Mouse (Mus musculus) kidney, embryonic 16.5 days (tissue): ENCODE measurements around the gene Shq1. TPM values are rescaled to one million over a fixed set of nuclear protein-coding genes. Genes with fewer than 3 reads are reported as not detected.

Experiments used
- ATAC-seq: fragments of 200-750 bp; cut with Nextera tagmentation; 2 replicates; pipeline ENCODE4 v1.8.0; 2017; ENCODE audit warnings: moderate TSS enrichment; ENCODE audit not compliant: low FRiP score, low TSS enrichment
- H3K27ac ChIP-seq: fragments of 300-500 bp; sonication (generic); 2 replicates; pipeline ENCODE4 v1.5.1; 2014; ENCODE audit warnings: low read length
- H3K27me3 ChIP-seq: fragments of 300-500 bp; sonication (generic); 2 replicates; pipeline ENCODE4 v1.6.1; 2014; ENCODE audit warnings: low read length, control low read depth, mixed read lengths; ENCODE audit not compliant: insufficient read depth
- H3K36me3 ChIP-seq: fragments of 300-500 bp; sonication (generic); 2 replicates; pipeline ENCODE4 v1.6.1; 2014; ENCODE audit warnings: low read length, control low read depth, mixed read lengths; ENCODE audit not compliant: insufficient read depth
- H3K4me1 ChIP-seq: fragments of 300-500 bp; sonication (generic); 2 replicates; pipeline ENCODE4 v1.6.1; 2014; ENCODE audit warnings: low read length, control low read depth, mixed read lengths; ENCODE audit not compliant: insufficient read depth
- H3K4me2 ChIP-seq: fragments of 300-500 bp; sonication (generic); replicated peaks from 2 replicates; pipeline ENCODE4 v1.6.1; 2014; ENCODE audit warnings: low read depth, low read length
- H3K4me3 ChIP-seq: fragments of 300-500 bp; sonication (generic); 2 replicates; pipeline ENCODE4 v1.5.1; 2014; ENCODE audit warnings: mild to moderate bottlenecking, low read length
- H3K9ac ChIP-seq: fragments of 300-500 bp; sonication (generic); replicated peaks from 2 replicates; pipeline ENCODE4 v1.6.1; 2014; ENCODE audit warnings: low read length
- H3K9me3 ChIP-seq: fragments of 300-500 bp; sonication (generic); 2 replicates; pipeline ENCODE4 v1.6.1; 2016; ENCODE audit warnings: low read length, control low read depth
- WGBS: fragments of 180-500 bp; shearing (Covaris S2); extraction: QIAGEN DNeasy Blood & Tissue Kit; methylation state at CpG from one replicate; pipeline ENCODE4 v1.1.7; 2014; 5-methylcytosine and 5-hydroxymethylcytosine counted together
- polyA plus RNA-seq: library from polyadenylated mRNA; unstranded; fragments of >200 nt; fragmentation: Nextera tagmentation; extraction: Ambion mirVana; gene quantifications from 2 replicates; pipeline ENCODE4 v1.2.1, GENCODE M21; 2015

The Shq1 gene
- polyA plus RNA-seq, 1 experiment from 2014 or later, result 20.8 TPM

GRCm38 (mm10) chr6:100674974-100675373 is 4.0 kb upstream of the Shq1 start:
- no peak overlapping the region for H3K4me2 ChIP-seq
- H3K4me3 ChIP-seq, result no peak overlapping the region
- ATAC-seq, result no peak
- peaks cover 5% of the 10 kb centered on the region; the same call in 1 of the 2 replicates for H3K4me1 ChIP-seq
- H3K9ac ChIP-seq, result no peak overlapping the region
- WGBS, result 19% methylated on average over 6 of the region's 6 CpGs
- H3K36me3 ChIP-seq, result no peaks in the 10 kb centered on the region
- H3K27me3 ChIP-seq, result no peaks in the 10 kb centered on the region
- H3K27ac ChIP-seq, result no peak overlapping the region
- H3K9me3 ChIP-seq, result no peaks in the 10 kb centered on the region

DNA sequence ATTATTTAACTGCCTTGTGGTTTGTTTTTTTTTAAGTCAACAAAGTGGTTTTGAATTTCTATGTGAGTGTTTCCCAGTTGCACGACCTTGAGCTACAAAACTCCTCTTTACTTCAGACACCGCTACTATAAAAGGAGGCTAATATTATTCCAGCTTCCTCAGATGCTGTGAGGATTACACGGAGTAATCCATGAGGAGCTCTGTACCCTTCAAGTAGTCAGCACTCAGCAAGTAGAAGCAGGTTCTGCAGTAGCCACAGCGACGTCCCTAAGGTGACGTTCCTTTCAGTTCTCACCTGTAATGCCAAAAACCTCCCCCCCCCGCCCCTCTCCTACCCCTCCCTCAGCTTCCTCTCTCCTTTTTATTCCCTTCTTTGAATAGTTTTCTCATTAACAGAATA is 444 bp upstream of the Shq1 start:
- H3K27me3 ChIP-seq, result no peaks in the 10 kb centered on the region
- peak overlapping the region; percentile 91 for H3K4me3 ChIP-seq
- no peaks in the 10 kb centered on the region for H3K9me3 ChIP-seq
- H3K27ac ChIP-seq, result no peak overlapping the region
- no peak for ATAC-seq
- no peaks in the 10 kb centered on the region for H3K36me3 ChIP-seq
- no peak overlapping the region for H3K9ac ChIP-seq
- WGBS, result 4% methylated on average over 7 of the region's 7 CpGs
- H3K4me2 ChIP-seq, result peak overlapping the region; percentile 95
- peaks cover 5% of the 10 kb centered on the region; the same call in 1 of the 2 replicates for H3K4me1 ChIP-seq

DNA sequence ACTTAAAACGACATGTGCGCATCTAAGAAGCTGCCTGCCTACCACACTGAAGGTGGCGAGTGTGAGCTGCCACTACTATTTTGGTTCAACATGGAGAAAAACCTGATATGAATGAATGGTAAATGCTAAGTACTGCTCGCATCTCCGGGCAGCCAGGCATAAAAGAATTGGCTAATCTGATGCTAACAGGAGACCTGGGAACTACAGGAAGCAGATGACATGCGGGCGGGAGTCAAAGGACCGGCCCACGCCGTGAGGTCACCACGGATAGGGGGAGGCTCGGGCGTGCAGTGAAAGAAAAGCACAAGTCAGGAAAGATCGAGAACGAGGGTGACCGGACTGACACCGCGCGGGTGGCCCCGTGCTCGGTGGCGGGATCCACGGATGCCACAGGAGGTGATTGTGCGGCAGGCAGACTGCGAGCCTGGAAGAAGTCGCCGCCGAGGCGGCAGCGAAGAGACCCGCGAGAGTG is 551 bp downstream of the Shq1 start:
- H3K36me3 ChIP-seq, result no peaks in the 10 kb centered on the region
- H3K4me3 ChIP-seq, result peak overlapping the region; percentile 91
- no peaks in the 10 kb centered on the region for H3K9me3 ChIP-seq
- peak; percentile 75 for ATAC-seq
- peaks cover 5% of the 10 kb centered on the region; the same call in 1 of the 2 replicates for H3K4me1 ChIP-seq
- no peaks in the 10 kb centered on the region for H3K27me3 ChIP-seq
- under 1% methylated on average over 32 of the region's 32 CpGs for WGBS
- 0 out of 2 replicates have a peak overlapping the region, but pooled peaks have one; percentile 25 for H3K27ac ChIP-seq
- peak overlapping the region; percentile 95 for H3K4me2 ChIP-seq
- H3K9ac ChIP-seq, result peak overlapping the region; percentile 82

- Histone ChIP-seq H3K4me2 (no peak overlapping the region), H3K9ac (no peak overlapping the region), H3K36me3 (peaks cover 9% of the 10 kb centered on the region; the same call in 1 of the 2 replicates), H3K4me3 (no peak overlapping the region), H3K9me3 (no peaks in the 10 kb centered on the region), H3K27me3 (no peaks in the 10 kb centered on the region), H3K27ac (no peak overlapping the region), H3K4me1 (peaks cover 5% of the 10 kb centered on the region; the same call in 1 of the 2 replicates)
- no peak for ATAC-seq
- WGBS, result 76% methylated on average over 2 of the region's 2 CpGs
Observed at GRCm38 (mm10) chr6:100668858-100669257, 2.1 kb downstream of the Shq1 start.

- H3K4me2 ChIP-seq, result no peak overlapping the region
- H3K9me3 ChIP-seq, result no peaks in the 10 kb centered on the region
- ATAC-seq, result no peak
- WGBS, result 80% methylated on average over 8 of the region's 8 CpGs
- H3K36me3 ChIP-seq, result peaks cover 16% of the 10 kb centered on the region; the same call in 1 of the 2 replicates
- H3K9ac ChIP-seq, result no peak overlapping the region
- peaks cover 5% of the 10 kb centered on the region; the same call in 1 of the 2 replicates for H3K4me1 ChIP-seq
- H3K4me3 ChIP-seq, result no peak overlapping the region
- H3K27me3 ChIP-seq, result no peaks in the 10 kb centered on the region
- no peak overlapping the region for H3K27ac ChIP-seq
Observed at GRCm38 (mm10) chr6:100667644-100668043, 3.3 kb downstream of the Shq1 start.

- Histone ChIP-seq H3K9ac (no peak overlapping the region), H3K4me3 (no peak overlapping the region), H3K27ac (no peak overlapping the region), H3K36me3 (peaks cover 19% of the 10 kb centered on the region; the same call in 1 of the 2 replicates), H3K27me3 (no peaks in the 10 kb centered on the region), H3K4me2 (no peak overlapping the region), H3K9me3 (no peaks in the 10 kb centered on the region), H3K4me1 (no peaks in the 10 kb centered on the region)
- no peak for ATAC-seq
- 71% methylated on average over 6 of the region's 6 CpGs for WGBS
Observed at GRCm38 (mm10) chr6:100662224-100662623, 8.7 kb downstream of the Shq1 start.

- Histone ChIP-seq H3K9ac (no peak overlapping the region), H3K4me2 (no peak overlapping the region), H3K4me3 (no peak overlapping the region), H3K27ac (no peak overlapping the region), H3K4me1 (no peaks in the 10 kb centered on the region), H3K27me3 (no peaks in the 10 kb centered on the region), H3K36me3 (peaks cover 19% of the 10 kb centered on the region; the same call in 1 of the 2 replicates), H3K9me3 (no peaks in the 10 kb centered on the region)
- 83% methylated on average over 5 of the region's 5 CpGs for WGBS
- no peak for ATAC-seq
Observed at GRCm38 (mm10) chr6:100660395-100660794, 10.6 kb downstream of the Shq1 start.

- H3K9me3 ChIP-seq, result no peaks in the 10 kb centered on the region
- whole genome bisulfite sequencing, result 81% methylated on average over 3 of the region's 3 CpGs
- H3K27me3 ChIP-seq, result no peaks in the 10 kb centered on the region
- H3K36me3 ChIP-seq, result peaks cover 11% of the 10 kb centered on the region; the same call in 1 of the 2 replicates
- no peak overlapping the region for H3K4me2 ChIP-seq
- no peak overlapping the region for H3K9ac ChIP-seq
- H3K27ac ChIP-seq, result no peak overlapping the region
- ATAC-seq, result no peak
- H3K4me1 ChIP-seq, result no peaks in the 10 kb centered on the region
- H3K4me3 ChIP-seq, result no peak overlapping the region
Observed at GRCm38 (mm10) chr6:100652535-100652934, 18.4 kb downstream of the Shq1 start.

- Histone ChIP-seq H3K4me2 (no peak overlapping the region), H3K9me3 (no peaks in the 10 kb centered on the region), H3K9ac (no peak overlapping the region), H3K27ac (no peak overlapping the region), H3K27me3 (no peaks in the 10 kb centered on the region), H3K4me1 (0 out of 2 replicates have a peak, but pooled peaks cover 3% of the 10 kb centered on the region), H3K4me3 (no peak overlapping the region), H3K36me3 (0 out of 2 replicates have a peak, but pooled peaks cover 4% of the 10 kb centered on the region)
- WGBS, result 81% methylated on average over 5 of the region's 5 CpGs
- no peak for ATAC-seq
Observed at GRCm38 (mm10) chr6:100647196-100647595, 23.8 kb downstream of the Shq1 start.

DNA sequence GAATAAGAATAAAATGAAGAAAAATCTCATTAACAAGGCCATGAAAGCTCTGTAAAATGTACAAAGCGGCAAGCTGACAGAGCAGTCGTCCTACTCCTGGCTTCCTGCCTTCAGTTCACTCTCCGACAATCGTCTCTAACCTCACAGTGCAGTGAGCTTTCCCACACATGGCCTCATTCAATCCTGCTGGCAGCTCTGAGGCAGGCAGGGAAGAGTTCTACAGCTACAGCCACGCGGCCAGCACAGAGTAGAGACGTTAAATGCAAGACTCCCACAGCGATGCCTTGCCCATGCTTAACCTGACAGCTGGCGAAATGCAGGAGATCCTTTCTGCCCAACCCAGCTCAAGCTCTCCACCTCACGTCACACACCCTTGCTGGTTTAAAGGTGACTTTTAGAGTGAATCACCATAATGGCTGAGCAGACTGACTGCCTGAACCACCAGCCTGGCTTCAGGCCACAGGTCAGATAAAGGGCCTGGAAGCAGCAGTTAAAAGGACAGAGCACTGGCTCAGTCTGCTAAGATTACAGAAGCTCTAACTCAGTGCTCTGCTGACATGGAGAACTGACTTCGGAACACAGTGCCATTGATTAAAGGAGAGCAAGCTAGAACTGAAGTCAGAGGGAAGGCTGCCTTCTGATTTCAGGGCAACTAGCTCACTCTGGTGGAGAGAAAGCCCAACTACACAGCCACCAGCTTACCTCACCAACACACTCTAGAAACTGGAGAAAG is 25.3 kb downstream of the Shq1 start:
- no peaks in the 10 kb centered on the region for H3K27me3 ChIP-seq
- H3K4me2 ChIP-seq, result no peak overlapping the region
- H3K9me3 ChIP-seq, result no peaks in the 10 kb centered on the region
- H3K36me3 ChIP-seq, result 0 out of 2 replicates have a peak, but pooled peaks cover 4% of the 10 kb centered on the region
- ATAC-seq, result peak; percentile 57; the same call in 1 of the 2 replicates
- WGBS, result 55% methylated on average over 11 of the region's 11 CpGs
- no peak overlapping the region for H3K27ac ChIP-seq
- no peak overlapping the region for H3K4me3 ChIP-seq
- 0 out of 2 replicates have a peak, but pooled peaks cover 3% of the 10 kb centered on the region for H3K4me1 ChIP-seq
- no peak overlapping the region for H3K9ac ChIP-seq
